Mouse (Mus musculus) kidney, adult 2 months (tissue): ENCODE data around the gene Klb.

Experiments
- CTCF ChIP-seq: fragments of 200-500 bp; conservative IDR thresholded peaks from 2 replicates; pipeline ENCODE4 v1.5.1; 2011; ENCODE audit warnings: low read depth, mild to moderate bottlenecking, control low read depth, low read length, moderate library complexity, mixed read lengths; ENCODE audit not compliant: insufficient read depth, insufficient read length
- POLR2A ChIP-seq: fragments of 200-500 bp; IDR thresholded peaks from one replicate; pipeline ENCODE4 v1.6.1; 2011; ENCODE audit warnings: low read depth, low read length, control low read depth

DNA sequence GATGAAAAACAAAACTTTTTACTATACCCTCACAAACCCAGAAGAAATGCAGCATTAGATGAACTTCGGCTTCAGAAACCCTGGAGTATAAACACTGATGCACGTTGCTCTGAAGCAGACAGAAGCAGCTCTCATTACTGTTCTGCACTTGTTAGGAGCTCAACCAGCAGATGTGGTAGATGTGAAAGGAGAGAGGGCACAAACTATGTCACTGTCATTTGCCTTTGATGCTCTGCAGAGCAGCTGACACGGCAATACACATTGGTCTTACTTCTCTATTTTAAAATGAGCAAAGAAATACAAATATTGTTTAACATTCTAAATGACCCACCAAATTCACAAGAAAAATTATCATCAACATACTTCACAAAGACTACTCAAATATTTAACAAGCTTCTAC lies 18.1 kb upstream of the Klb start:
- TF ChIP-seq POLR2A (no peak), CTCF (no peak)
